Mouse (Mus musculus): ENCODE data around the gene Frmpd4. TPM values are rescaled to one million over a fixed set of nuclear protein-coding genes. Genes with fewer than 3 reads are reported as not detected.
A peak's percentile ranks its signal among the peaks of the same experiment; 100 is the strongest.

The Frmpd4 gene
- polyA plus RNA-seq, 1 experiment from 2014 or later, result 0.48 TPM

GRCm38 (mm10) chrX:168123589-168123965, 453.5 kb downstream of the Frmpd4 start:
- peak overlapping the region; percentile 73 for H3K4me2 ChIP-seq (replicated peaks)
- peak overlapping the region; percentile 38 for H3K4me3 ChIP-seq
- peaks cover 35% of the 10 kb centered on the region for H3K27me3 ChIP-seq (replicated peaks)
- no peaks in the 10 kb centered on the region for H3K4me1 ChIP-seq
- no peak overlapping the region for H3K27ac ChIP-seq
- WGBS, result 18% methylated on average over 11 of the region's 11 CpGs
- peak; percentile 49 for ATAC-seq (ENCODE audit: low FRiP score, low read depth)
- H3K9me3 ChIP-seq, result no peaks in the 10 kb centered on the region
- H3K9ac ChIP-seq, result no peak overlapping the region
- H3K36me3 ChIP-seq, result no peaks in the 10 kb centered on the region

GRCm38 (mm10) chrX:168122806-168123588, 454.0 kb downstream of the Frmpd4 start:
- no peaks in the 10 kb centered on the region for H3K36me3 ChIP-seq

GRCm38 (mm10) chrX:168041589-168041988, 535.4 kb downstream of the Frmpd4 start:
- Histone ChIP-seq H3K4me3 (no peak overlapping the region), H3K4me1 (no peaks in the 10 kb centered on the region)

More at GRCm38 (mm10) chrX:168122806-168123588, 454.0 kb downstream of the Frmpd4 start:
- H3K9me3 ChIP-seq, result no peaks in the 10 kb centered on the region
- no peaks in the 10 kb centered on the region for H3K4me1 ChIP-seq
- peak; percentile 83 for ATAC-seq (ENCODE audit: low FRiP score, low read depth)
- H3K4me3 ChIP-seq, result peak overlapping the region; percentile 38
- 16% methylated on average over 38 of the region's 42 CpGs for WGBS
- H3K27ac ChIP-seq, result no peak overlapping the region
- H3K4me2 ChIP-seq (replicated peaks), result peak overlapping the region; percentile 73
- H3K9ac ChIP-seq, result peak overlapping the region; percentile 44; the same call in 1 of the 2 replicates
- H3K27me3 ChIP-seq (replicated peaks), result peaks cover 35% of the 10 kb centered on the region

GRCm38 (mm10) chrX:168020574-168021145, 556.4 kb downstream of the Frmpd4 start:
- no peak overlapping the region for H3K9ac ChIP-seq
- no peaks in the 10 kb centered on the region for H3K36me3 ChIP-seq
- ATAC-seq (ENCODE audit: low FRiP score, low read depth), result no peak
- H3K9me3 ChIP-seq, result no peaks in the 10 kb centered on the region
- no peaks in the 10 kb centered on the region for H3K27me3 ChIP-seq (replicated peaks)
- WGBS, result 70% methylated on average over 4 of the region's 4 CpGs
- H3K4me1 ChIP-seq, result no peaks in the 10 kb centered on the region
- H3K4me3 ChIP-seq, result no peak overlapping the region
- H3K27ac ChIP-seq, result no peak overlapping the region
- no peak overlapping the region for H3K4me2 ChIP-seq (replicated peaks)

More at GRCm38 (mm10) chrX:168041589-168041988, 535.4 kb downstream of the Frmpd4 start:
- Histone ChIP-seq H3K9ac (no peak overlapping the region), H3K9me3 (no peaks in the 10 kb centered on the region), H3K27me3 (replicated peaks) (no peaks in the 10 kb centered on the region), H3K27ac (no peak overlapping the region), H3K36me3 (no peaks in the 10 kb centered on the region), H3K4me2 (replicated peaks) (no peak overlapping the region)
- ATAC-seq (ENCODE audit: low FRiP score, low read depth), result no peak

- H3K9me3 ChIP-seq, result no peaks in the 10 kb centered on the region
- WGBS, result 88% methylated on average over 3 of the region's 3 CpGs
- no peaks in the 10 kb centered on the region for H3K4me1 ChIP-seq
- ATAC-seq (ENCODE audit: low FRiP score, low read depth), result no peak
- no peak overlapping the region for H3K27ac ChIP-seq
- no peak overlapping the region for H3K9ac ChIP-seq
- H3K27me3 ChIP-seq (replicated peaks), result no peaks in the 10 kb centered on the region
- no peak overlapping the region for H3K4me3 ChIP-seq
- no peak overlapping the region for H3K4me2 ChIP-seq (replicated peaks)
- no peaks in the 10 kb centered on the region for H3K36me3 ChIP-seq
Observed at GRCm38 (mm10) chrX:168017792-168018191, 559.2 kb downstream of the Frmpd4 start.

GRCm38 (mm10) chrX:167984835-167985234, 592.2 kb downstream of the Frmpd4 start:
- no peak overlapping the region for H3K4me2 ChIP-seq (replicated peaks)
- no peaks in the 10 kb centered on the region for H3K9me3 ChIP-seq
- ATAC-seq (ENCODE audit: low FRiP score, low read depth), result no peak
- no peaks in the 10 kb centered on the region for H3K36me3 ChIP-seq
- no peak overlapping the region for H3K27ac ChIP-seq
- H3K27me3 ChIP-seq (replicated peaks), result no peaks in the 10 kb centered on the region
- no peak overlapping the region for H3K9ac ChIP-seq
- H3K4me3 ChIP-seq, result no peak overlapping the region
- H3K4me1 ChIP-seq, result no peaks in the 10 kb centered on the region

GRCm38 (mm10) chrX:167951207-167951606, 625.8 kb downstream of the Frmpd4 start:
- H3K9me3 ChIP-seq, result no peaks in the 10 kb centered on the region
- H3K27ac ChIP-seq, result no peak overlapping the region
- H3K27me3 ChIP-seq (replicated peaks), result no peaks in the 10 kb centered on the region
- no peak overlapping the region for H3K9ac ChIP-seq
- no peaks in the 10 kb centered on the region for H3K36me3 ChIP-seq
- H3K4me2 ChIP-seq (replicated peaks), result no peak overlapping the region
- no peak overlapping the region for H3K4me3 ChIP-seq
- WGBS, result 79% methylated on average over 2 of the region's 2 CpGs
- no peaks in the 10 kb centered on the region for H3K4me1 ChIP-seq
- ATAC-seq (ENCODE audit: low FRiP score, low read depth), result no peak

- Histone ChIP-seq H3K4me3 (no peak overlapping the region), H3K9ac (no peak overlapping the region), H3K36me3 (no peaks in the 10 kb centered on the region), H3K4me1 (no peaks in the 10 kb centered on the region), H3K27ac (no peak overlapping the region), H3K27me3 (replicated peaks) (no peaks in the 10 kb centered on the region), H3K4me2 (replicated peaks) (no peak overlapping the region), H3K9me3 (no peaks in the 10 kb centered on the region)
- ATAC-seq (ENCODE audit: low FRiP score, low read depth), result no peak
Observed at GRCm38 (mm10) chrX:167909483-167909882, 667.5 kb downstream of the Frmpd4 start.

- Histone ChIP-seq H3K27me3 (replicated peaks) (no peaks in the 10 kb centered on the region), H3K4me3 (no peak overlapping the region), H3K4me1 (no peaks in the 10 kb centered on the region), H3K27ac (no peak overlapping the region), H3K9ac (no peak overlapping the region), H3K9me3 (no peaks in the 10 kb centered on the region), H3K4me2 (replicated peaks) (no peak overlapping the region), H3K36me3 (no peaks in the 10 kb centered on the region)
- WGBS, result 74% methylated on average over 3 of the region's 3 CpGs
- ATAC-seq (ENCODE audit: low FRiP score, low read depth), result no peak
Observed at GRCm38 (mm10) chrX:167901046-167901445, 676.0 kb downstream of the Frmpd4 start.

- Histone ChIP-seq H3K27me3 (replicated peaks) (no peaks in the 10 kb centered on the region), H3K9me3 (no peaks in the 10 kb centered on the region)
Observed at GRCm38 (mm10) chrX:167854821-167855220, 722.2 kb downstream of the Frmpd4 start.

GRCm38 (mm10) chrX:167832543-167832942, 744.5 kb downstream of the Frmpd4 start:
- no peak for ATAC-seq (ENCODE audit: low FRiP score, low read depth)
- Histone ChIP-seq H3K4me2 (replicated peaks) (no peak overlapping the region), H3K9ac (no peak overlapping the region), H3K4me1 (no peaks in the 10 kb centered on the region), H3K27me3 (replicated peaks) (no peaks in the 10 kb centered on the region), H3K4me3 (no peak overlapping the region), H3K27ac (no peak overlapping the region), H3K9me3 (no peaks in the 10 kb centered on the region), H3K36me3 (no peaks in the 10 kb centered on the region)
- WGBS, result 44% methylated on average over 2 of the region's 2 CpGs

More at GRCm38 (mm10) chrX:167854821-167855220, 722.2 kb downstream of the Frmpd4 start:
- ATAC-seq (ENCODE audit: low FRiP score, low read depth), result no peak
- Histone ChIP-seq H3K4me3 (no peak overlapping the region), H3K27ac (no peak overlapping the region), H3K4me1 (no peaks in the 10 kb centered on the region), H3K9ac (no peak overlapping the region), H3K36me3 (no peaks in the 10 kb centered on the region), H3K4me2 (replicated peaks) (no peak overlapping the region)
- WGBS, result 73% methylated on average over 5 of the region's 5 CpGs

- no peak overlapping the region for H3K27ac ChIP-seq
- no peaks in the 10 kb centered on the region for H3K36me3 ChIP-seq
- no peaks in the 10 kb centered on the region for H3K27me3 ChIP-seq (replicated peaks)
- H3K4me3 ChIP-seq, result no peak overlapping the region
- H3K4me1 ChIP-seq, result no peaks in the 10 kb centered on the region
- no peak for ATAC-seq (ENCODE audit: low FRiP score, low read depth)
- no peaks in the 10 kb centered on the region for H3K9me3 ChIP-seq
- no peak overlapping the region for H3K4me2 ChIP-seq (replicated peaks)
- H3K9ac ChIP-seq, result no peak overlapping the region
Observed at GRCm38 (mm10) chrX:167828456-167828855, 748.6 kb downstream of the Frmpd4 start.

GRCm38 (mm10) chrX:167817363-167817762, 759.7 kb downstream of the Frmpd4 start:
- Histone ChIP-seq H3K4me1 (no peaks in the 10 kb centered on the region), H3K9me3 (no peaks in the 10 kb centered on the region), H3K27me3 (replicated peaks) (0 out of 2 replicates have a peak, but pooled peaks cover 5% of the 10 kb centered on the region), H3K36me3 (no peaks in the 10 kb centered on the region), H3K27ac (no peak overlapping the region), H3K4me3 (no peak overlapping the region), H3K9ac (no peak overlapping the region), H3K4me2 (replicated peaks) (no peak overlapping the region)
- WGBS, result 53% methylated on average over 4 of the region's 4 CpGs
- no peak for ATAC-seq (ENCODE audit: low FRiP score, low read depth)
